Mouse (Mus musculus) spleen, adult 2 months (tissue): ENCODE data around the gene Zfp383.

Experiments
- CTCF ChIP-seq: fragments of 200-500 bp; IDR thresholded peaks from 2 replicates; pipeline ENCODE4 v1.5.1; 2011; ENCODE audit warnings: mild to moderate bottlenecking, inconsistent platforms; ENCODE audit not compliant: insufficient read depth, insufficient read length, insufficient replicate concordance; ENCODE audit errors: extremely low read depth
- POLR2A ChIP-seq: fragments of 200-500 bp; IDR thresholded peaks from 2 replicates; pipeline ENCODE4 v1.6.1; 2011; ENCODE audit warnings: low read depth, low read length, inconsistent platforms

- TF ChIP-seq POLR2A, result no peak
- no peak for TF ChIP-seq CTCF
Observed at GRCm38 (mm10) chr7:29912172-29912571, 4.1 kb downstream of the Zfp383 start.
